Mouse (Mus musculus): Measurements from ENCODE around the gene Nfyc.

DNA sequence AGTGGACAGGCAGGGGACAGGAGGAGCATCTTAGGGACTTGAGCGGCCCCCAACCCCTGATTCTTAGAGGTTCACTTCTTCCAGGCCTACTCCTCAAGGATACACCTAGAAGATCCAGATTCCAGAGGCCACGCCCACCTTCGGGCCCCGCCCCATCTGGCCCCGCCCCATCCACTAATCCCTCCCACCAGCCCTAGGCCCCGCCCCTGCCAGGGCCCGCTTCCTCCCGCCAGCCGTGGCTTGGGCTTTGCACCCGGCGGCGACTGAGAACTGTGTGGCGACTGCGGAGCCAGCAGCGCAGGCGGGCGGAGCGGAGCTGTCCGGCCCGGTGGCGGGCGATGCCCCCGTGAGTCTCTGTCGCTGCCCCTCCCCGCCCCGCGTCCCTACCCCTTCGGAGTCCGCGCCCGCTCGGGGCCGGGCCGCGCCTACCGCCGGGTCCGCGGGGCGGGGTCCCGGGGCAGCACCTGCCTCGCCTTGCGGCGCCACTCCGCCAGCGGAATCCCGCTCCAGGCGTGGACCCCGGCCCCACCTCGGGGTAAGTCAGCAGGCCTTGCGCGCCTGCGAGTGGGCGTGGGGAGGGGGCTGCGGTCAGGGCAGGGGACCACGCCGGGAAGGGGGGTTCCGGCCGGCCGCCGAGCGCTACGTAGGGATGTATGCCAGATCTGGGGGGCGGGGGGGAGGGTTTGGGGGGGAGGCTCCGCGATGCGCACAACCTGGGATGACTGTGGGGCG is 23.4 kb upstream of the Nfyc start, which contains the start of gene Rims3:
- TF ChIP-seq GATA1 (IDR thresholded peaks at IDR 0.05; ENCODE audit: low read length) = no peak
- TF ChIP-seq TAL1 (IDR thresholded peaks at IDR 0.05; ENCODE audit: low read length) = no peak
